Mouse (Mus musculus): ENCODE results near the gene Gprc5c.

The Gprc5c gene

DNA sequence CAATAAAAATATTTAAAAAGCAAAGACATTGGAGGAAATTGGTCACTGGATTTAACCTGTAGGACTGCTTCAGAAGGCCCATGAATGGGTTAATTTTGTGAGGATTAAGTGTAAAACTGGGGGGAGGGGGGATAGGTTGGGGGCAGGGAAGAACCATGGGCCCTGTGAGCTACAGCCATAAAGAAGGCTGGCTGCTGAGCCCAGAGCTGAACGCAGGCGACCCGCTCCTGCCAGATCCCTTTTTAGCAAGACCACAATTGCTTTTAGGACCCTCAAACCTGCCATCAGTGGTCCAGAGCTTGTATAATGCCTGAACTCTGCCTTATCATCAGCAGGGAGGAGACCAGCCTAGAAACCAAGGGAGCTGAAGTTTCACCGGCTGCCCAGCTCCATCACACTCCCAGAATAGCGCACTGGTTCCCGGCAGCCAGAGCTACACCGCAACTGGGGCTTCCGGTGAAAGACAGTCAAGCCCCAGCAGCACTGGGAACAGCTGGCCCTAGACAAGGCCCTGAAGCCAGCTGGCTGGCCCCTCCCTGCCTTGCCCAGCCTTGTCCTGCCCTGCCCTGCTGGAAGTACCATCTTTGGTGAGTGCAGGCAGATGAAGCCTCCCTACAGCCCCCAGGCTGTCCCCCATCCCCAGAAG, 7.0 kb upstream of the Gprc5c start:
- DNase-seq = no peak

DNA sequence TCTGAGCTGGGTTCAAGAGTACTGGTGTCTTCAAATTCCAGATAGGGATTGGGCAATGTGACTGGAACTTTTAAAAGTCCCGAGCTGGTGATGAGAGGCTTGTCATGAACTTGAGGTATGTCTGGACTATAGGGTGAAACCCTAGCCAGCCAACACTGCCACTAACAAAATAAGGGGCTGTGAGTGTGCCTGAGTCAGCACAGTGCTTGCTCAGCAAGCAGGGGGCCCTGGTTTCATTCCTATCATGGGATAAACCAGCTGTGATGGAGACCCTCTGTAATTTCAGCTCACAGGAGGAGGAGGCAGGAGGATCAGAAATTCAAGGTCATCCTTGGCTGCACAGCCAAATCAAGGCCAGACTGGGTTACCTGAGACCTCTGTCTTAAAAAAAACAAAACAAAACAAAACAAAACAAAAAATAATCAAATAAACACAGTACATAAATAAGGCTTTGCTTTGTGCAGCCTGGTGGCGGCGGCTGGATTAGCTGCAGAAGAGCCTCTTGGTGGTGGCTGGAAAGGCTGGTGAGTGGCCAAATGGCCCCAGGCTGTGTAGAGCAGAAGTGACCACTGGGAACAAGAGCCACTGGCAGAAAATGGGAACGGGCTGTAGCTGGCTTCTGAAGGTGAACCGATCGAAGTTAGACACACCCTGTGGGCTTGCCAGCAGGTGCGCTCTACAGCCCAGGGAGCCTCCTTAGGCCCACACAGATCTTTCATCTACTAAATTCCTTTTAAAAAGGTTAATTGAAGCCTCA, 6.3 kb upstream of the Gprc5c start:
- no peak for DNase-seq

DNA sequence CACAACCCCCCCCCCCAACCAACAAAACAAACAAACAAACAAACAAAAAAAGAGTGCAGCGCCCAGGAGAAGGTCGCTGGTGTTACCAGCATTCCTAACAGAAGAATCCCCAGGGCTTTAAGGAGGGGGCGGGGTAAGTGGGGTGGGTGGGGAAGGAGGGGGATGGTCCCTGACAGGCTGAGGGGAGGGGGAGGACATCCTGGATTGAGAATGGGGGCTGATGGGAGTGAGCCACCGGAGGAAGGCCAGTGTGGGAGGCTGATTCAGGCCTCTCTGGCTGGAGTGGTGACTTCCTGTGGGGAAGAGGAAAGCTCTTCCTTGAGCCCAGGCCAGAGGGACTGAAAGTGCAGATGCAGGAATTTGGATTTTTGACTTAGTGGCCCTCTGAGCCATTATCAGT, 4.6 kb upstream of the Gprc5c start:
- DNase-seq = no peak

GRCm38 (mm10) chr11:114847008-114847407, 3.9 kb upstream of the Gprc5c start:
- DNase-seq = no peak

GRCm38 (mm10) chr11:114849572-114849971, 1.4 kb upstream of the Gprc5c start:
- no peak for DNase-seq

DNA sequence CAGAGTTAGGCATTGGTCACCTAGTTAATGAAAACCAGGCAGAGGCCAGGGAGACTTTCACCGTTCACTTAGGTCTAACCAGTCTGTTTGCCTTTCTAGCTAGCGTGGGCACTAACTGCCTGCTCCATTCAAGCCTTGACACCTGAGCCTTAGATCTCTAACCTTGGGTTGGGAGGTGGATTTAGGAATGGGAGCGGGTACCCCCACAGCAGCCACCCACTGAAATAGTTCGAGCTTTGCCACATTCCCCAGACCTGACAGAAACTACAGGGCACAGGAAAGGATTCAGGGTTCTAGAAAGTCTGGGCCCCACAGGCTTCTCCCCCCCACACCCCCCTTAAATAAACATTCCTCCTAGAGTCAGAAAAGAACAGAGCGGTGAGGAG, 893 bp upstream of the Gprc5c start:
- no peak for DNase-seq

DNA sequence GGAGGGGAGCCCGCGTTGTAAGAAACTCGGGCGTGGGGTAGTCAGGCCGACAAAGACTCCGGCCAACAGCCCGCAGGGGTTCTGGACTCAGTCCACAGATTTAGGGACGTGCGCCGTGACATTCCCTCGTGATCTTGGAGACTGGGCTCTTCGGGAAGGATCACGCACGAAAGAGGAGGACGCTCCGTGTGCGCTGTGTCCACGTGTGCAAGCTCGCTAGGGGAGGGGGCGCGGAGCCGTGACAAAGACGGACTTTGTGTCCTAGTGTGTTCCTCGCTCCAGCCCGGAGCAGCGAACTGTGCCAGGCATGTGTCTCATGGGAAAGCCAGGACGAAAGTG, 286 bp downstream of the Gprc5c start:
- DNase-seq = peak; percentile 98

GRCm38 (mm10) chr11:114851608-114852310, 807 bp downstream of the Gprc5c start:
- DNase-seq = peak; percentile 90 to 93

DNA sequence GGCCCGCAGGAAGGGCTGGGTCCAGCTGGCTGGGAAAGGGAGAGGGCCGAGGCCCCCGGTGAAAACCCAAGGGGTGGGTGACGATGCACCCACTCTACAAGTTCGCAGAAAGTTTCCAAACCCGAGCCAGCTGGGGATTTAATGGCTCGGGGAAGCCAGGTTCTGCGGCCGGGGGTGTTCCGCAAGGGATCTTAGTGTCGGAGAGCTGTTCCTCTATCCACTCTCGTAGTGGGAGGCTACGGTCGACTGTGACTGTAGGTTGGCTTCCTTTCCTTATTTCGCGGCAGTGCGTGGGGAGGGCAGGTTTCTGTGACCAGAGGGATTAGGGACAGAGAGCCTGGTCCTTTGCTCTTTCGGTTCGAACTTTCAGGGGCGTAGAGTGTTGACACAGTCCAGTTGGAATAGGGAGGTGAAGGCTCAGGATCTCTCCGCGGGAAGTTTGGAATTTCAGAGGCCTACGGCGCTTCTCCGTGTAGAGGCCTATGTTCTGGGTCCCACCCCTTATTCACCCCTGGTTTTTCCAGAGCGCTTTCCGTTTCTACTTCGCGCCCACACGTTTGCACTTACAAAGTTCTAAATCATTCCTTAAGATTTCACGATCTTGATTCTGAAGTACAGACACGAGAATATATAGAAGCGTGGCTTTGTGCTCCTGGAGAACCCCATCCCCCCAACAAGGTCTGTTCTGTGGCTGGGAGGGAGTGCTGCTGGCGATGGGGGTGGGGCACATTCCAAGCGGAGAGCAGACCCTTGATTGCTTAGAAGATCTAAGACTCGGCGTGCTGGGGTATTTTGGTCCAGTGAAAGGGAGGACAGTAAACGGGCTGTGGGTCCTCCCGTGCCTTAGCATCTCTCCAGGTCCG, 1.6 kb downstream of the Gprc5c start:
- peak in 1 of 2 experiments; percentile 62 for DNase-seq

DNA sequence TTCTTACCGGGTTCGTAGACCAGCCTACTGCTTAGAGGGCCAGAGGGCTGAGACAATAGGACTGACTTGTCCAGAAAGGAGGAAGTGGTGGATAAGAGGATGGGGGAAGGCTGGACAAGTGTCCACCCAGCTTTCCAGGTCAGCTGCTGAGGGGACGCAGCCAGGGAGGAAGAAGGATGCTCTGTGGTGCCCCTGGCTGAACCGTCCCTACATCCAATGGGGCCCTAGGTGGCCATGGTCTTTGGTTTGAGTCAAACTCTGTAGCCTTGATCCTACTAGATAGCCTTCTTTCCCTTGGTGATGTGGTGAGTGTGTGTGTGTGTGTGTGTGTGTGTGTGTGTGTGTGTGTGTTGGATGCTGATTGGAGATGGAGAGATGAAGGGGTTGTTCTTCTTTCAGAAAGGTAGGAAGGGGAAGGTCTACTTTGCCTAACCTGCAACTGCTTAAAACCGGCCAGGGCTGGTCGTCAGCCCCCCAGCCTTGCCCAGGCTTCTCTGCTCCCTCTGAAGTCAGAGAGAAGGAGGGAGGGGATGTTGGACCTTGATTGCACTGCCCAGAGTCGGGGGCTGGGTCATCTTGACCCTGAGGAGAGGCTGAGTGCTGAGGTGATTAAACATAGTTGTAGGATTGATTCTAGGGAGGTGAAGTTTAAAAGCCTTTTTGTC, 2.4 kb downstream of the Gprc5c start:
- peak; percentile 49 to 63 for DNase-seq

DNA sequence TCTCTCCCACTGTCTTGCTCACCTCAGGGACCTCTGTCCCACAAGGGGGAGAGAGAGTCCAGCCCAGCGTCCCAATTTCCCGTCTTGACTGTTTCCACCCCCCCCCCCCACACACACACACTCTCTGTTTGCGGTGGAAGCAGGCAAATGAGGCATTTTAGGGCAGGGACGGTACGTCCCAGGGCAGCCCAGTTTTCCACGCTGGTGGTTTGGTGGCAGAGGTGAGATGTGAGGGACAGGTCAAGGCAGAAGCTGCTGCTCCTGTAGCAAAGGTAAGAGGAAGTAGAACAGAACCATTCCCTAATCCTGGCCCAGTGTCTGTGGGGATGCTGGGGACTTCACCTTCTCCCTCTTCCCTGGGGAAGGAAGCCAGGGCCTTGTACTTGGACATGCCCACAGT, 3.6 kb downstream of the Gprc5c start:
- no peak for DNase-seq

DNA sequence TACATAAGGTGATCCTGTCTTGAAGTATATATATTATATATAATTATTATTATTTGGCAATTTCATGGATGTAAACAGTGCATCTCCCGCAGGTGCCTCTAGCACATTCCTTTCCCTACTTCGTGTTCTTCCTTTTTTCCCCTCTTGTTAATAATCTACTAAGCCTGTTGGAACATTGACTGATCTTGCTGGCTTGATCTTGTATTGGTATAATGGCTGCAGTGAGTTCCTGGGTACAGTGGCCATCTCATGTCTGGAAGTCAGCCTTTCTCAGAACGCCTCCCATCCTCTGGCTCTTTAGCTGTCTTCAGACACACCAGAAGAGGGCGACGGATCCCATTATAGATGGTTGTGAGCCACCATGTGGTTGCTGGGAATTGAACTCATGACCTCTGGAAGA, 5.2 kb downstream of the Gprc5c start:
- no peak for DNase-seq

- DNase-seq = no peak
Observed at GRCm38 (mm10) chr11:114858641-114859040, 7.7 kb downstream of the Gprc5c start.

DNA sequence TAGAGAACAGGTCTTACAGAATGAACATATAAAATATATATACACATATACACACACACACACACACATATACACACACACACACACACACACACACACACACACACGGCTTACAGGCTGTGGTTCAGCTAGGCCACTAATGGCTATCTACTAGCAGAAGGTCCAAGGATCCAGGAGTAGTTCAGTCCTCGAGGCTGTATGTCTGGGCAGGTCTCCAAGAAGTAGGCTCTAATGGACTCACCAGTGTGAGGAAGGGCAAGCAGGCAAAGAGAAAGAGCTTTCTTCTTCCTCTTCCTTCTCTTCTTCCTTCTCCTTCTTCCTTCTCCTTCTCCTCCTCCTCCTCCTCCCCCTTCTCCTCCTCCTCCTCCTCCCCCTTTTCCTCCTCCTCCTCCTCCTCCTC, 10.1 kb downstream of the Gprc5c start:
- no peak for DNase-seq

- DNase-seq = no peak
Observed at GRCm38 (mm10) chr11:114862687-114863086, 11.7 kb downstream of the Gprc5c start.

DNA sequence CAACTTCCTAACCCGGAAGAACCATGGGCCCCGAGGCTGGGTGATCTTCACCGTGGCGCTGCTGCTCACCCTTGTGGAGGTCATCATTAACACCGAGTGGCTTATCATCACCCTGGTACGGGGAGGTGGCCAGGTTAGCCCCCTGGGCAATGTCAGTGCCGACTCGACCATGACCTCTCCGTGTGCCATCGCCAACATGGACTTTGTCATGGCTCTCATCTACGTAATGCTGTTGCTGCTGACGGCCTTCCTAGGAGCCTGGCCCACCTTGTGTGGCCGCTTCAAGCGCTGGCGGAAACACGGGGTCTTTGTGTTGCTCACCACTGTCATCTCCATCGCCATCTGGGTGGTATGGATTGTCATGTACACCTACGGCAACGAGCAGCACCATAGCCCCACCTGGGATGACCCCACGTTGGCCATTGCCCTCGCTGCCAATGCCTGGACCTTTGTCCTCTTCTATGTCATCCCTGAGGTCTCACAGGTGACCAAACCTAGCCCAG, 13.0 kb downstream of the Gprc5c start:
- no peak for DNase-seq

DNA sequence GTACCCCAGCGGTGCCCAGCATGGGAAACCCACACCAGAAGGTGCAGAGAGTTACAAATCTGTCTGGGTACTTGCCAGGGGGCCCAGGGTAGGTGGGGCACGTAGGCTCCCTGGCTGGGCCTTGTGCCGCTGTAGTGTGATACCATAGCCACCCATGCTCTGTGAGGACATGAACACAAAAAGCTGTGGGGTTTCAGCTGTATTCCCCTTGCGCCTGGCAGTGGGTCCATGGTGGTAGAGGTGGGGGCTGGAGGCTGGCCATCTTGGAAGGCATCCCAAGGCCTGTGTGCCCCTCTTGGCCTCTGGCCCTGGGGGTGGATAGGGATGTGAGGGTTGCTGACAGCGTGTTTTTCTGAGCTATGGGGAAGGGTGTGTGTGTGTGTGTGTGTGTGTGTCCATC, 15.0 kb downstream of the Gprc5c start:
- DNase-seq = peak; percentile 54 to 56

GRCm38 (mm10) chr11:114866486-114867360, 15.8 kb downstream of the Gprc5c start:
- peak; percentile 58 to 75 for DNase-seq

GRCm38 (mm10) chr11:114867361-114868235, 16.6 kb downstream of the Gprc5c start:
- DNase-seq = peak; percentile 84 to 87

GRCm38 (mm10) chr11:114868280-114868679, 17.3 kb downstream of the Gprc5c start:
- DNase-seq = peak; percentile 82 to 88

All from cerebellum, postnatal 14 days (tissue).